Mouse (Mus musculus): Measurements from ENCODE around the gene Gm13420. TPM values are rescaled to one million over a fixed set of nuclear protein-coding genes. Genes with fewer than 3 reads are reported as not detected.
"Not testable (repeated sequence)": the region's sequence is repeated elsewhere in the genome, so short reads cannot be mapped to it uniquely, and the experiment has no call there.

Gm13420 gene
- polyA plus RNA-seq, 1 experiment: 6.1 TPM

DNA sequence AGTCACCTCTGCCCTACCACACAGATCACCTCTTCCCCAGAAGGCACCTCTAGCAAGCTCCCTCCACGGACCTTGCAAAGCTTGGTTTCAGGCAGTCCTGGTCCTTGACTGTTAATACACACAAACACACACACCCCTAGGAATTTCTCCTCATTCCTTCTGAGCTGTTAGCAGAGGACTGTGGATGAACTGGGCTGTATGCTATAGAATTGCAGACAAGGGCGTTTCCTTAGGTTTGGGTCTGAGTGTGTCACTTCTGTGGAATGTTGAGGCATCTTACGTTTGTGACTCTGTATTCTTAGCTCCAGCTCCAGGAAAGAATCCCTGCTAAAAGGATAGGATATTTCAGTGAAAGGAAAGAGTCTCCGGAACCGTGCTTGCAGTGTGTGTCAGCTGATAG is 39.6 kb downstream of the Gm13420 start:
- 82% methylated on average over 5 of the region's 5 CpGs for WGBS
- no peak for TF ChIP-seq POLR2A (IDR thresholded peaks at IDR 0.05; ENCODE audit: low read depth, low read length)
- TF ChIP-seq CTCF (conservative IDR thresholded peaks at IDR 0.05; ENCODE audit: insufficient read depth, insufficient read length, low read depth, low read length): no peak
- no peaks in the 10 kb centered on the region for H3K27me3 ChIP-seq (replicated peaks; ENCODE audit: control insufficient read depth, insufficient read depth, low read length)

DNA sequence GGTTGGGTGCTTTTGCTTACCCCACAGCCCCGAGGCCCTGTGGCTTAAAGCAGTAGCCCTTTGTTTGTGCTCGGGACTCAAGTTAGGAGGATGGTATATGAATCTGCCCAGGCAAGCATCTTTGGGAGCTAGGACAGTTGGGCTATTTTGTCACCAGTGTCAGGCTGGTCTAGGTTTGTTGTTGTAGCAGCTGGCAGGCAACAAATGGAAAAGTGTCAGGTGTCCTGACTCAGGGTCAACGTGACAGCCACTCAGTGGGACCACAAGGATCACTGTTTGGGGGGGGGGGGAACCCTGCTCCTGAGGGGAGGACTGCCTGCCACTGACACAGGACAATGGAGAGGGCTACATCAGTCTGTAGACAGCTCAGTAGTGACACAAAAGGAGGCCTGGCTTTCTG is 40.4 kb downstream of the Gm13420 start:
- H3K36me3 ChIP-seq (ENCODE audit: control insufficient read depth, insufficient read depth, low read length): no peaks in the 10 kb centered on the region
- TF ChIP-seq CTCF (conservative IDR thresholded peaks at IDR 0.05; ENCODE audit: insufficient read depth, insufficient read length, low read depth, low read length) (no peak), POLR2A (IDR thresholded peaks at IDR 0.05; ENCODE audit: low read depth, low read length) (no peak)
- H3K4me1 ChIP-seq (ENCODE audit: control insufficient read depth, insufficient read depth, low read length): no peaks in the 10 kb centered on the region
- 62% methylated on average over 3 of the region's 3 CpGs for WGBS
- H3K4me3 ChIP-seq (ENCODE audit: insufficient read depth, low read depth, low read length): no peak overlapping the region
- no peaks in the 10 kb centered on the region for H3K27me3 ChIP-seq (replicated peaks; ENCODE audit: control insufficient read depth, insufficient read depth, low read length)
- no peak for DNase-seq
- H3K27ac ChIP-seq (ENCODE audit: insufficient read depth, low read depth, low read length): no peak overlapping the region

More for the DNA sequence above, 39.6 kb downstream of the Gm13420 start:
- Histone ChIP-seq H3K4me3 (ENCODE audit: insufficient read depth, low read depth, low read length) (no peak overlapping the region), H3K4me1 (ENCODE audit: control insufficient read depth, insufficient read depth, low read length) (0 out of 2 replicates have a peak, but pooled peaks cover 2% of the 10 kb centered on the region), H3K36me3 (ENCODE audit: control insufficient read depth, insufficient read depth, low read length) (no peaks in the 10 kb centered on the region), H3K27ac (ENCODE audit: insufficient read depth, low read depth, low read length) (no peak overlapping the region)
- DNase-seq: no peak

DNA sequence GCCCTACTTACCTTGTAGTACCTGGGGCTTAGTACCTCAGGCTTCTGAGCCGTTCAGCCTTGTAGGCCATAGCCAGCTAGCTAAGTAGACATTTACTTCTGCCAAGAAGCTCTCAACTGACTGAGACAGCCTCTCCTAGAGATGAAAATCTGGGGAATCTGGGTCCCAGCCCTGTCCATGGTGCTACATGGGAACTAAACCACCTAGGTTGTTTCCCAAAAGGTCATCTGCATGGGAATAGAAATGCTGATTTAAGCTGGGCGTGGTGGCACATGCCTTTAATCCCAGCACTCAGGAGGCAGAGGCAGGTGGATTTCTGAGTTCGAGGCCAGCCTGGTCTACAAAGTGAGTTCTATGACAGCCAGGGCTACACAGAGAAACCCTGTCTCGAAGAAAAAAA is 43.3 kb downstream of the Gm13420 start:
- H3K4me3 ChIP-seq (ENCODE audit: insufficient read depth, low read depth, low read length); H3K4me1 ChIP-seq (ENCODE audit: control insufficient read depth, insufficient read depth, low read length); DNase-seq; H3K27me3 ChIP-seq (replicated peaks; ENCODE audit: control insufficient read depth, insufficient read depth, low read length); H3K36me3 ChIP-seq (ENCODE audit: control insufficient read depth, insufficient read depth, low read length); H3K27ac ChIP-seq (ENCODE audit: insufficient read depth, low read depth, low read length): not testable (repeated sequence)
- WGBS: 93% methylated on average over 4 of the region's 4 CpGs

DNA sequence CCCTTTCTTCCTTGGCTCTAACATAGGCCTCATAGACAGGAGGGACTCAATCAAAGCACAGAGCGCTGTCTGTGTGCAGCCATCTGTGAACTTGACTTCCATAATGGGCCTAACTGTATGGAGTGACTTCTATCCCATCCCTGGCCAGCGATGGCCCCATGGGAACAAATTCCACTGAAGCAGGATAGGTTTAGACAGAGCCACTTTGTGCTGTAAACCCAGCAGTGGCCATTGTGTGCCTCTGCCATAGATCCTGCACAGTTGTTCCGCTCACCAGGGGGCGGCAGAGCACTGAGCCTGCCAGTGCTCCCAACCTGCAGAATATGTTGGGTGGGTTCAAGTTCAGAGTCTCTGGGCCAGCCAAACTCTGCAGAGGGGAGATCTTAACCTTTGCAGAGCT is 43.8 kb downstream of the Gm13420 start:
- DNase-seq: peak; percentile 24
- TF ChIP-seq CTCF (conservative IDR thresholded peaks at IDR 0.05; ENCODE audit: insufficient read depth, insufficient read length, low read depth, low read length) (peak; percentile 54), POLR2A (IDR thresholded peaks at IDR 0.05; ENCODE audit: low read depth, low read length) (no peak)
- Histone ChIP-seq H3K27me3 (replicated peaks; ENCODE audit: control insufficient read depth, insufficient read depth, low read length) (no peaks in the 10 kb centered on the region), H3K4me1 (ENCODE audit: control insufficient read depth, insufficient read depth, low read length) (no peaks in the 10 kb centered on the region), H3K27ac (ENCODE audit: insufficient read depth, low read depth, low read length) (no peak overlapping the region), H3K4me3 (ENCODE audit: insufficient read depth, low read depth, low read length) (no peak overlapping the region), H3K36me3 (ENCODE audit: control insufficient read depth, insufficient read depth, low read length) (no peaks in the 10 kb centered on the region)
- 86% methylated on average over 4 of the region's 4 CpGs for WGBS

DNA sequence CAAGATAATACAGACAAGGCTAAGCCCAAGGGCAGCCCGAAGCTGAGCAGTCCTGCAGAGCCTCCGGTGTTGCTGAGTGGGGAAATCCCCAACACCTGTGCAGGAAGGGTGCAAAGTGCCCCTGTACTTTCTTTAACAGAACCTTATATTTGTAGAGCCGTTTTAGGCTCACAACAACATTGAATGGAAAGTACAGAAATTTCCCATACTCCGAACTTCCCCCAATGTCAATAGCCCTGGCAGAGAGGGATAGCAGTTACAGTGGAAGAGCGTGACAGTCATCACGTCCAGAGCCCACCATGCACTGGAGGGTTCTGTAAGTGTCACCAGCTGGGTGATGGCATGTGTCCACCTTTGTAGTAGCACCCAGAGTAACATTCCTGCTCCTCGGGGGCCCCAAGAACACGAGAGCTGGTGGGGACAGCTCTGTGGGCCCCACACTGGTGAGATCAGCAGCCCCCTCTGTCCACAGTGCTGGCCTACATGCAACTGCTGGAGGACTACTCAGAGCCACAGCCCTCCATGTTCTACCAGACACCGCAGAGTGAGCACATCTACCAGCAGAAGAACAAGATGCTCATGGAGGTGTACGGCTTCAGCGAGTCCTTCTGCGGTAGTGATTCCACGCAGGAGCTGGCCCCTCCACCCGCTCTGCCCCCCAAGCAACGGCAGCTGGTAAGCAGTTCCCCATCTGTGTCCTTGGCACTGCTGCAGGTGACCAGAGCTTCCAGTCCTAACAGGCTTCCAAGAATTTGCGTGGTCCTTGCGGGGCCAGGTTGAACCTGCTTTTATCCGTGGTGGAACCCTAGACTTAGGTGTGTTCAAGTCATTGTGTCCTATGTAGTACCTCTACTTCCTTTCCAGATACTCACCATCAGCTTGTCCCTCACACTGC is 44.5 kb downstream of the Gm13420 start:
- 93% methylated on average over 18 of the region's 18 CpGs for WGBS
- Histone ChIP-seq H3K4me3 (ENCODE audit: insufficient read depth, low read depth, low read length) (no peak overlapping the region), H3K27me3 (replicated peaks; ENCODE audit: control insufficient read depth, insufficient read depth, low read length) (no peaks in the 10 kb centered on the region), H3K4me1 (ENCODE audit: control insufficient read depth, insufficient read depth, low read length) (no peaks in the 10 kb centered on the region), H3K36me3 (ENCODE audit: control insufficient read depth, insufficient read depth, low read length) (no peaks in the 10 kb centered on the region), H3K27ac (ENCODE audit: insufficient read depth, low read depth, low read length) (no peak overlapping the region)
- DNase-seq: no peak
- no peak for TF ChIP-seq POLR2A (IDR thresholded peaks at IDR 0.05; ENCODE audit: low read depth, low read length)
- TF ChIP-seq CTCF (conservative IDR thresholded peaks at IDR 0.05; ENCODE audit: insufficient read depth, insufficient read length, low read depth, low read length): no peak

DNA sequence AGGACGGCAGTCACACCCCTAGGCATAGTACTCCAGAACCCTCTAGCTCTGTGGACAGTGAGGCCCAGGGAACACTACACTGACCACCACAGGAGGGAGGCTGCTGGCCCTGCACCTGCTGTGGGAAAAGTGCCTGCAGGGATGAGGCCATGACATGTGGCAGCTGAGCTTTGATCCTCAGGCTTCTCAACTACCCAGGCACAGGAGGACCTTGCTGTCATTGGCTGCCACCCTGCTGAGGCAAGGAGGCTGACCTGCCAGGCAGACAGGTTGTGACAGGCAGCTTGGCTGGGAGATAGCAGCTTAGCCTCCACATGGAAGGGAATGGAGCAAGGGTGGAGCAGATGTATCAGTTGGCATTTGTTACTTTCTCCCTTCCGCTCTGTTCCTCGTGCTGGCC is 46.0 kb downstream of the Gm13420 start:
- H3K27me3 ChIP-seq (replicated peaks; ENCODE audit: control insufficient read depth, insufficient read depth, low read length): no peaks in the 10 kb centered on the region
- no peak for DNase-seq
- H3K4me3 ChIP-seq (ENCODE audit: insufficient read depth, low read depth, low read length): no peak overlapping the region
- no peak overlapping the region for H3K27ac ChIP-seq (ENCODE audit: insufficient read depth, low read depth, low read length)
- no peak for TF ChIP-seq CTCF (conservative IDR thresholded peaks at IDR 0.05; ENCODE audit: insufficient read depth, insufficient read length, low read depth, low read length)
- no peak for TF ChIP-seq POLR2A (IDR thresholded peaks at IDR 0.05; ENCODE audit: low read depth, low read length)
- WGBS: 89% methylated on average over 3 of the region's 3 CpGs
- no peaks in the 10 kb centered on the region for H3K4me1 ChIP-seq (ENCODE audit: control insufficient read depth, insufficient read depth, low read length)
- H3K36me3 ChIP-seq (ENCODE audit: control insufficient read depth, insufficient read depth, low read length): no peaks in the 10 kb centered on the region

DNA sequence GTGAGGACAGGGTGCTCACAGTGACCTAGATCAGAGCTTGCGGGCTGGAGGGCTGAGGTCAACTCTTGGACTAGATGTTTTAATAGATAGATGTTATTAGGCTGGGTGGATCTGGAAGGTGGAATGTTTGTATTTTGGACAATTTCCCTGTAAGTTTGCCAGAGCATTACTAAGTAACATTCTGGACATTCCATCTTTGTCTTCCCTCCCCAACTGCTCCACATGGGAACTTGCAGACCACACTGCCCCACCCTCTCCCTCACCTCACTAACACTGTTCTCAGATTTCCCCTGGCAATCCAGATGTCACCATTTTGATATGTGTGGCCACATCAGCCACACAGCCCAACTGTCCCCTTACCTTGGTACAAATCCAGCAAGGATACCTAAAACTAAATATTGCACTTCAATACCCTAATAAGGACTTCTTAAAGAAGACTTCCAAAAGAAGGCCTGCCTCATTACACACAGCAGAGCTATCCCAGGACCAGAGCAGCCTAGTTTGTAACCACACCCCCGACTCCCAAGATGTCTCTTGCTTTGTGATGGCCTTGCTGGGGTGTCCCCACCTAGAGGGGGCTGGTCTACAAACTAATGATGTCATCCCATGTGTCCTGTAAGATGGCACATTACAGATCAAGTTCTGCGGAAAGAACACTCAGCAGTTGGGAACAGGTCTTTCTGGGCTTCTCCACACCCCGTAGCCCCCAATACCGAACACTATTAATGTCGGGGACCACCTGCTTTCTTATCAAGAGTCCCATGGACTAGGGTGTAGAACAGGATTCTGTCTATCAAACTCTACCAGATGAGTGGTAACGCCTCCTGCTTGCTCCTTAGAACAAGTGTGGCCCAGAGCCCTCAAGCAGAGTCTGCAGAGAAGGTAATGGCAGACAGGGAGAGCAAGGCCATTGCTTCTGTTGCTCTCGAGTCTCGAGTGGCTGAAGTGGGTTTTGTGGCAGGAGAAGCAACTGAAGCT is 48.1 kb downstream of the Gm13420 start:
- TF ChIP-seq CTCF (conservative IDR thresholded peaks at IDR 0.05; ENCODE audit: insufficient read depth, insufficient read length, low read depth, low read length): no peak
- no peak for TF ChIP-seq POLR2A (IDR thresholded peaks at IDR 0.05; ENCODE audit: low read depth, low read length)
- Histone ChIP-seq H3K4me3 (ENCODE audit: insufficient read depth, low read depth, low read length) (no peak overlapping the region), H3K4me1 (ENCODE audit: control insufficient read depth, insufficient read depth, low read length) (no peaks in the 10 kb centered on the region), H3K27ac (ENCODE audit: insufficient read depth, low read depth, low read length) (no peak overlapping the region), H3K36me3 (ENCODE audit: control insufficient read depth, insufficient read depth, low read length) (no peaks in the 10 kb centered on the region), H3K27me3 (replicated peaks; ENCODE audit: control insufficient read depth, insufficient read depth, low read length) (no peaks in the 10 kb centered on the region)
- WGBS: 90% methylated on average over 9 of the region's 9 CpGs
- DNase-seq: peak; percentile 43
